Mouse (Mus musculus) ovary, adult 2 months (tissue): ENCODE data around the gene Olfr1303. TPM values are rescaled to one million over a fixed set of nuclear protein-coding genes. Genes with fewer than 3 reads are reported as not detected.

Experiments
- polyA plus RNA-seq: library from polyadenylated mRNA; depleted of rRNA; stranded (reverse); fragments of >200 nt; gene quantifications from 2 replicates; pipeline ENCODE4 v1.2.3, GENCODE M21; 2012; rRNA removed

The Olfr1303 gene
- not detected in 2 replicates for polyA plus RNA-seq

DNA sequence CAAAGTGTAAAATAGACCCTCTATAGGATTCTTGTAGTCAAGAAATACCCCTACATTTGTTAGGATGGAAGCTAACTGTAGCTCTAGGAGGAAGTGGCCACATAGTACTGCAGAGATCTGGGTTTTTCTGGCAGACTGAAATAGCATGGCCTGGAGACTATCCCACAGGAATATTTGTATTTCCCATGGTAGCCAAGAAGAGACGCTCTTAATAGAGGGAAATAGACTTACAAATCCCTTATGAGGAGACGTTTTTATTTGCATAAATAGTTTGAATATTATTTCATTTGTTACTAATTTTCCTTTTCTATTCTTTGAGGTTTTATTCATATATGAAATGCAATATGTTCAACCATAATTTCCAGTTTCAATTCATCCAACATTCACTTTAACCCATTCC lies at the start of gene Olfr1303:
Olfr1303 (minus strand) TSS at position 101 of the 400 bp plus-strand sequence.

DNA sequence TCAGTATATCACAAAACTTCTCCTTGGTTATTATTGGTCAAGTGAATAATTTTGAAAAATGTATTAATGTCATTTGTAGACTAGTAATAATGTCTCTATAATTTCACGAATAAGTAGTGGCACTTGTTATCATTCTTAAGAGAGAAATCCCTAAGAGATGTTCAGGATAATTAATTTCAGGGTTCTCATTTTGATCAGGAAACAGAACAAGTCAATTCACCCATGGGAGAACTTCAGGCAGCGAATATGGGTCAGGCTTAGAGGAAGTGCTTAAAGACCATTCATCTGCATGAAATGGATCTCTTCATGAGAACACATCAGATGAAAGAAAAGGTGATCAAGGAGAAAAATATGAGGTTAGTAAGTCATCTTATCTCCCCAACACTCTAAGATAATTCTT lies 43.0 kb downstream of the Olfr1303 start, which contains the start of gene Olfr1302:
Olfr1302 (plus strand) TSS at position 301 of the 400 bp plus-strand sequence.

Other genes with a start within 250 kb of the Olfr1303 start
- gene Olfr1297, start 193.8 kb downstream of the Olfr1303 start, polyA plus RNA-seq: not detected in 2 replicates
- gene Olfr1298, start 171.1 kb downstream of the Olfr1303 start, polyA plus RNA-seq: not detected in 2 replicates
- gene Olfr1299, start 158.9 kb downstream of the Olfr1303 start, polyA plus RNA-seq: not detected in 2 replicates
- gene Olfr1301, start 69.3 kb downstream of the Olfr1303 start, polyA plus RNA-seq: not detected in 2 replicates
- not detected in 2 replicates for gene Olfr1302, start 42.9 kb downstream of the Olfr1303 start, polyA plus RNA-seq
- not detected in 2 replicates for gene Olfr1305, start 56.8 kb upstream of the Olfr1303 start, polyA plus RNA-seq
- gene Olfr1306, start 95.9 kb upstream of the Olfr1303 start, polyA plus RNA-seq: not detected in 2 replicates
- not detected in 2 replicates for gene Olfr1307, start 129.1 kb upstream of the Olfr1303 start, polyA plus RNA-seq
- not detected in 2 replicates for gene Olfr1308, start 144.6 kb upstream of the Olfr1303 start, polyA plus RNA-seq
- gene Olfr1309, start 169.9 kb upstream of the Olfr1303 start, polyA plus RNA-seq: not detected in 2 replicates
- not detected in 2 replicates for gene Olfr1310, start 192.4 kb upstream of the Olfr1303 start, polyA plus RNA-seq
- not detected in 2 replicates for gene Olfr1311, start 204.1 kb upstream of the Olfr1303 start, polyA plus RNA-seq
- gene Olfr1312, start 229.9 kb upstream of the Olfr1303 start, polyA plus RNA-seq: not detected in 2 replicates